Mouse (Mus musculus): ENCODE data around the gene Stim1.
"Not testable (repeated sequence)": the region's sequence is repeated elsewhere in the genome, so short reads cannot be mapped to it uniquely, and the experiment has no call there.

Gene Stim1

DNA sequence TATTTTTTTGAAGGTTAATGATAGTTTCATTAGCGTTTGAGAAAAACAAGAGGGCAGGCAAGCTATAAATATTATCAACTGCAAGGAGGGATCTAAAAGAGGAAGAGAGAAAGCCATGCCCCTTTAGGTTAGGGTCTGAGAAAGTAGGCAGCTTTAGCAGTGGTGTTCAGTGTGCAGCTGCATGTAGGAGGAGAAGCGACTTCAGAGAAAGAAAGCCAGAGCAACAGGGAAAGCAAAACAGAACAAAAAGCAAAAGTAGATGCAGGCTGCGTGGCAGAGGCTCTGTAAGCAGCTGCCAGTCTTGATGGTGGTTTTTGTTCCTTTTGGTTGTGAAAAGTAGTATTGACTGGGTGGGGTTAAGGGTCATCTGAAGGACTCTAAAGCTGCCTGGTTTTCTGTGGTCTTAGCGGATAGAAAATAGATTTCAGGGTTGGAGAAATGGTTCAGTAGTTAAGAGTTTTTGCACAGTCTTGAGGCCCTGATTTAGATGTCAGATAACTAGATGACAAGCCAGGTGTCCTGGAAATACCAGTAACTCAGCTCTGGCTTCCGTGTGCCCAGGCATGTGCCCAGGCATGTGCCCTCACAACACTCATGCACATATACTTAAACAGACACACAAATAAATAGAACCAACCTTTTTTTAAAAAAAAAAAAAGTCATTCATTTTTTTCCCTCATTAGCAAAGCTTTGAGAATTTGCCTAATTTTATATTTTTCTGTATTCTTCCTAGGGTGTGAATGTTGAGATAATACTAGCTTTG lies 191.2 kb downstream of the Stim1 start:
- DNase-seq, result no peak

DNA sequence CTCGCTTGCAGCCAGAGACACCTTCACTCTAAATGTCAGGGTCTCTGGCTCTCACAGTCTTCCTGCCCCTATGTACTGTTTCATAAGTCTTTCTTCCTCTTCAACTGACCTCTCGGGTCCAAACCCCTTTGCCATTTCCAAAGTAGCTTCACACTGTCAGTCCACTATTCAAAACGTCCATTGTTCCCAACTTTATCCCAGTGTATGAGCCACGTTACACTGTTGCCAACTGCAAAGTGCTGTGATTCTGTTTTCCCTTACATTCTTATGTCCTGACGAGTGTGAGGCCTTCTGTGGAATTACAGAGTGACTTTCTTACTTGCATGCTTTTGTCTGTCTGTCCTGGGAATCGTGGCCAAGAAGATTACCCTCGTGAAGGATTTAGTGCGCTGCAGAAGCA lies 200.0 kb downstream of the Stim1 start:
- DNase-seq, result no peak

DNA sequence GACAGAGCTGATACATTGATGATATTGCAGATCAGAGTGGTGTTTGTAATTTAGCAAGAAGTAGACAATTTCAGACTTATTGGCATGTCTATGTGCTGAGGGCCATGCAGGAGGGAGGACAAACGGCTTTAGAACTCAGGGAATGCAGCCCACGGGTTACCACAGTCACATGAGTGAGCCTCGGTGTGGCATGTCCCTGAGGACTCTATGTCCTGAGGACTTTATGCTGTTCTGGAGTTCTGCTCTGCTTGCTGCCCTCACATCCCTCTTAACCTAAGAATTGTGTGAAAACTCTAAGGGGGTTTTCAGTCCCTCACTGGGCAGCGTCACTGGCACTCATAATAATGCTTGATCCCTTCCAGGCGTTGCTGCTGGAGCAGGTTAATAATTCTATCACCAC lies 205.1 kb downstream of the Stim1 start:
- DNase-seq, result no peak

DNA sequence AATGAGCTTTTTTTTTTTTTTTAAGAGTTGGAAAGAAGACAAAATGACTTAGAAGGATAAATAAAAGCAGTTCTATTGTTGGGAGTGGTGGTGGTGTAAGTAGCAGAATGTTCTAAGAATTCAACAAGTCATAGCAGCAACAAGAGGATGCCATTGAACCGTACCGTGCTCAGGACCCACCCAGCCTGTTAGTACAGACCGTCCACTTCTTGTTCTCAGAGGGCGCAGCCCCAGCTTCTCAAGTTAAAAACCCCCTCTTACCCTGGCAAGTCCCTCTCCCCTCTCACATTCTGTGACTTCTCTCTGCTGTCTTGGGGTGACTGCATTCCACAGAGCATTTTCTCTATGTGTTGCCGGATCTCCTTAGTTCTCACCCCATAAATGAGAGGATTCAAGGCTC lies 209.0 kb downstream of the Stim1 start:
- DNase-seq, result no peak

DNA sequence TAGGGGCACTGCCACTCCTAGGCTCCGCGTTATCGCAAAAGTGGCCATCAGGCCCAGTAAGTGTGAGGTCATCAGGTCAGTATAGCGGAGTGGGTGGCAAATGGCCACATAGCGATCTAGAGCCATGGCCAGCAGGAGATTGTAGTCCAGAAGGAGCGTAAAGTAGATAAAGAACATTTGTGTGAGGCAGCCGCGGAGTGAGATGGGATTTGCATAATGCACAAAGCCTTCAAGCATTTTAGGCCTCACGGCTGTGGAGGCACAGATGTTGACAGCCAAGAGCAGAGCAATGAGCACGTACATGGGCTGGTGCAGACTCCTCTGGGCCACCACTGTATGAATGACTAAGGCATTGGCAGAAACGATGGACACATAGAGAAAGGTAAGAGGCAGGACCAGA lies 209.8 kb downstream of the Stim1 start:
- no peak for DNase-seq

DNA sequence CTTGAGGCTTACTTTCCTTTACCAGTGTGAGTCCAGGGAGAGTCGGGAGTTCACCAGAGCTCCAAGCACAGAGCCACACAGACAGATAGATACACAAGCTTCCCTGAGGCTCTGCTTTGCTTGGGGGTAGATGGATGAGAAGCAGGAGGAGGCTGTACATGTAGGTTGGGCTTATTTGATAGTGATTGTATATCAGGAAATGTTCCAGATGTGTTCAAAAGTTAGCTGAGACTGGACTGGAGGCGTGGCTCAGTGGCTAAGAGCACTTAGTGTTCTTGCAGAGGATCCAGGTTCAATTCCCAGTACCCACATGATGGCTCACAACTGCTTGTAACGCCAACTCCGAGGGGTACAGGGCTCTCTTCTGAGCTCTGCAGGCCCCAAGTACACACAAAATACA lies 210.8 kb downstream of the Stim1 start:
- no peak for DNase-seq

DNA sequence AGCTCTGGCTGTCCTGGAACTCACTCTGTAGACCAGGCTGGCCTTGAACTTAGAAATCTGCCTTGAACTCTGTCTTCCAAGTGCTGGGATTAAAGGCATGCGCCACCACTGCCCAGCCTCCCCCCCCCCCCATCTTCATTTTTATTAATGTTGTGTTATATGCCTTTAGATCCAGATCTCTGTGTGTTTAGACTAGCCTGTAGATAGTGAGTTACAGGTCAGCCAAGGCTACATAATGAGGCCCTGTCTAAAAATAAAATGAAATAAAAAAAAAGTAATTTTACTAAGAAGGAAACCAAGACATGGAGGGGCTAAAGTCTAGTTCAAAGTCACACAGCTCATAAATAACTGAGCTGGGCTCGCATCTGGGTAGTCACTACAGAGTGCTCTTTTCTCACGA lies 211.3 kb downstream of the Stim1 start:
- DNase-seq, result no peak

DNA sequence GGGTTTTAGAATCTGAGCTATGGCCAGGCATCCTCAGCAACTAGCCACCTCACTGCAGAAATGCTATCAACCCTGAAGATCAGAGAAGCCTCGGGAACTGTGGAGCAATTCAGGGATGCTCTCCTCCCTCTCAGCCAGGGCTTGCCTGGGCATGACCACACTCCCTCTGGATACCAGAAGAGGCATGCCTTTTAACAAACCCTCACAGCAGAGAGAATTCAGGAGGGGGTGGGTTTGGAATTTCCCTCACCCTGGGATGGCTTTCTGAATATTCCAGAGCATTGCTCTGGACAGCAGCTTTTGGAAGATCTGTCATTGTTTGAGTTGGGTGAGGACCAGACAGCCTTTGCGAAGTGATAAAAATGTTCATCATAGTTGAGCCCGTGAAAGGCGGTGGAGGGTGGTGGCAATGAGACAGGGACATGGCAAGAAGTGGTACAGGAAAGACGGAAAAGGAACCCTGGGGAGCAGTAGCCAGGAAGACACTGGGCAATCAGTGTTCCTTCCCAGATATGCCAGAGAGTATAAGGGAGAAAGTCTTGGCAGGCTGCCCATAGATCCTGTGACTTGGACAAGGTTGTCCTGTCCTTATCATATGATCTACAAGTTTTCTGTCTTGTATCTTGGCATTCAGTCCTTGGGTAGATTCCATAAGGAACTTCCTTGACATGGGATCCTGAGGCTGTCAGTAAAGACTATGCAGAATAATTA lies 211.9 kb downstream of the Stim1 start:
- DNase-seq, result no peak

DNA sequence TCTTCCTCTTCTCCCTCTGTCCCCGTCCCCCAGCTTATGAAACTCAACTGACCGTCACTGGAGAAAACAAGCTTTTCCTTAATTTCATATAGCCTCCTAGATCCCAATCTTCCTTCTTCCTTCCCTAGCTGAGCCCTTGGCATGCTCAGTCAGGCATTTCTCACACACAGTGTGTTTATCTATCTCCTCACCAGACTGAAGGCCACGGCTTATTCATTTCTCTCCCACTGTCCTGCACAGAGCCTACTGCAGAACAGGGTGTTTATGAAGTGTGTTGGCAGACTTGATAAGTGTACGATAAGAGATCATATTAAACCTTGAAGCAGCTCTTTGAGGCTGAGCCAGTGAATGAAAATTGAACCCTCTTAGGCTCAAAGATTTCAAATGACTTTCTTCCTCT lies 213.2 kb downstream of the Stim1 start:
- DNase-seq, result no peak

DNA sequence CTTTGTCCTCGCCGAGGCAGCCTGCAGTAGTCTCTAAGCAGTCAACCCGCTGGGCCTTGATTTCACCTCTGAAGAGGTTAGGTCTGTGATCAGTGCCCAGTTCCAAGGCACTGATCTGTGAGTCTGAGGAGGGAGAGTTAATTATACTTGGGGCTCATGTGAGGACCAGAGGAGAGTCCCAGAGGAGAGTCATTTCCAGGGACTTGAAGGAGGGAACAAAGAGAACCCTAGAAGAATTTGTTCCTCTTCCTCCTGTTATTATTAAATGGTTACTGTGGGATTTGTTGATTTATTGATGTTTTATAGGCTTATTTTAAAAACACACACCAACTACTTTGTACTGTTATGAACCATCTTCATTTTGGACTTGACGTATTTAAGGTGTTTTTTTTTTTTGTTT lies 214.0 kb downstream of the Stim1 start, which contains the start of gene Olfr543:
TSS of gene Olfr543 (minus strand) at position 101 of the 400 bp plus-strand sequence.
- no peak for DNase-seq

DNA sequence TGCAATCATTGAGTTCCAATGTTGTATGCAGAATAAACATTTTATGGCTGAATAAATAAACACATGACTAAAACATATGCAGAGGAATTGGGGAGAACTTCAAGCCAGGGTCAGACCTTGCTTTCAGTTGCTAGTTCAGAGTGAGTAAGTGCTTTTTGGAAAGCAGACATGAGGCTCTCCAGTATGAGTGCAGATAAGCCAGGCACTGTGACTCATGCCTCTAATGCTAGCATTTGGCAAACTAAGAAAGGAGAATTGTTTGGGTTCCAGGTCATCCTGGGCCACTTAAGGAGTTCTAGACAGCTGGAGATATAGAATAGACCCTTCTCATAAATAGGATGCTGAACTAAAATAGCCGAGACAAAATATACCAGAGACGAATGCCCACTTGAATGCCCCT lies 216.1 kb downstream of the Stim1 start:
- no peak for DNase-seq

DNA sequence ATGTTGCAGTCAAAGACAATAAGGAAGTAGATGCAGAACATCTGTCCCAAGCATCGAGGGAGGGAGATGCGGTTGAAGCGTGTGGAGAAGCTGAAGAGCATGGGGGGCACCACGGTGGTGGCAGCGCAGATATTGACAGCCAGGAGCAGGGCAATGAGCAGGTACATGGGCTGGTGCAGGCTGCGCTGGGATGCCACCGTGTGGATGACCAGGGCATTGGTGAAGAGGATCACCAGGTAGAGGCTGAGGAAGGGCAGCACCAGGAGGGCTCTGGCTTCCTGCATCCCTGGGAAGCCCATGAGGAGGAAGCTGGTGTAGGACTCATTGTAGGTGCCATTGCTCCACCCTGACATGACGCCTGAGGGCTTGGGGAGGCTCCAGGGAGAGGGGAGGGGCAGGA lies 217.2 kb downstream of the Stim1 start:
- DNase-seq, result not testable (repeated sequence)

DNA sequence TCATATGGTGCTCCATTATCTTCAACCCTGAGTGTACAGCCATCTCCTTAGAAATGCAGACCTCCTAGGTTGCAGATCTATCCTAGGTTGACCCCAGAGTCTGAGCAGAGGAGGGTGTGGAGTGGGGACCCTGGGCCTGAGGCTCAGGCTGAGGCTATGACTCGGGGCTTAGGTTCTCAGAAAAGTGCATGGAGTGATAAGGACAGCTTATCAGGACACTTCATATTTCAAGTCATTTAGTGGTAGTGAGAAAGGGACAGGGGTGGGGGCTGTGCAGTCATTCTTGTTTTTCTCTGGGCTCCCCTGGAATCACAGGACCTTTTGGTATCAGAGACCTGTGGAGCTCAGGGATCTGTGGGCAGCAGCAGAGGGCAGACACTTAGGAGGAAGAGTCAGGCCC lies 218.5 kb downstream of the Stim1 start:
- DNase-seq, result no peak

All from right cerebral cortex, postnatal 4 days (tissue).